Mouse (Mus musculus) heart, embryonic 11.5 days (tissue): ENCODE results near the gene Pga5. TPM values are rescaled to one million over a fixed set of nuclear protein-coding genes. Genes with fewer than 3 reads are reported as not detected.

Experiments
- ATAC-seq: fragments of 200-750 bp; cut with Nextera tagmentation; replicated peaks from 2 replicates; pipeline ENCODE4 v1.8.0; 2017; ENCODE audit warnings: moderate library complexity; ENCODE audit not compliant: insufficient number of reproducible peaks, low FRiP score, low TSS enrichment
- H3K27ac ChIP-seq: fragments of 300-500 bp; sonication (generic); 2 replicates; pipeline ENCODE4 v1.5.1; 2014; ENCODE audit warnings: mild to moderate bottlenecking, low read depth, low read length
- H3K27me3 ChIP-seq: fragments of 300-500 bp; sonication (generic); 2 replicates; pipeline ENCODE4 v1.6.1; 2014; ENCODE audit warnings: mild to moderate bottlenecking, low read length, mixed read lengths; ENCODE audit not compliant: control insufficient read depth, insufficient read depth
- H3K36me3 ChIP-seq: fragments of 300-500 bp; sonication (generic); 2 replicates; pipeline ENCODE4 v1.6.1; 2014; ENCODE audit warnings: mild to moderate bottlenecking, low read length, moderate library complexity, mixed read lengths; ENCODE audit not compliant: control insufficient read depth, insufficient read depth
- H3K4me1 ChIP-seq: fragments of 300-500 bp; sonication (generic); 2 replicates; pipeline ENCODE4 v1.6.1; 2014; ENCODE audit warnings: low read length; ENCODE audit not compliant: control insufficient read depth, insufficient read depth
- H3K4me2 ChIP-seq: fragments of 300-500 bp; sonication (generic); 2 replicates; pipeline ENCODE4 v1.6.1; 2014; ENCODE audit warnings: mild to moderate bottlenecking, moderate library complexity
- H3K4me3 ChIP-seq: fragments of 300-500 bp; sonication (generic); 2 replicates; pipeline ENCODE4 v1.5.1; 2014; ENCODE audit warnings: low read depth, low read length
- H3K9ac ChIP-seq: fragments of 300-500 bp; sonication (generic); 2 replicates; pipeline ENCODE4 v1.6.1; 2014; ENCODE audit warnings: mild to moderate bottlenecking, low read depth, low read length, moderate library complexity
- H3K9me3 ChIP-seq: fragments of 300-500 bp; sonication (generic); replicated peaks from 2 replicates; pipeline ENCODE4 v1.6.1; 2016; ENCODE audit warnings: low read length; ENCODE audit not compliant: control insufficient read depth
- WGBS: fragments of 180-500 bp; shearing (Covaris S2); extraction: QIAGEN DNeasy Blood & Tissue Kit; methylation state at CpG from one replicate; pipeline ENCODE4 v1.1.7; 2014; ENCODE audit not compliant: insufficient replicate concordance; 5-methylcytosine and 5-hydroxymethylcytosine counted together
- polyA plus RNA-seq: library from polyadenylated mRNA; unstranded; fragments of >200 nt; fragmentation: Nextera tagmentation; extraction: Ambion mirVana; gene quantifications from 2 replicates; pipeline ENCODE4 v1.2.1, GENCODE M21; 2014

Pga5 gene
- polyA plus RNA-seq, 1 experiment from 2014 or later: not detected

DNA sequence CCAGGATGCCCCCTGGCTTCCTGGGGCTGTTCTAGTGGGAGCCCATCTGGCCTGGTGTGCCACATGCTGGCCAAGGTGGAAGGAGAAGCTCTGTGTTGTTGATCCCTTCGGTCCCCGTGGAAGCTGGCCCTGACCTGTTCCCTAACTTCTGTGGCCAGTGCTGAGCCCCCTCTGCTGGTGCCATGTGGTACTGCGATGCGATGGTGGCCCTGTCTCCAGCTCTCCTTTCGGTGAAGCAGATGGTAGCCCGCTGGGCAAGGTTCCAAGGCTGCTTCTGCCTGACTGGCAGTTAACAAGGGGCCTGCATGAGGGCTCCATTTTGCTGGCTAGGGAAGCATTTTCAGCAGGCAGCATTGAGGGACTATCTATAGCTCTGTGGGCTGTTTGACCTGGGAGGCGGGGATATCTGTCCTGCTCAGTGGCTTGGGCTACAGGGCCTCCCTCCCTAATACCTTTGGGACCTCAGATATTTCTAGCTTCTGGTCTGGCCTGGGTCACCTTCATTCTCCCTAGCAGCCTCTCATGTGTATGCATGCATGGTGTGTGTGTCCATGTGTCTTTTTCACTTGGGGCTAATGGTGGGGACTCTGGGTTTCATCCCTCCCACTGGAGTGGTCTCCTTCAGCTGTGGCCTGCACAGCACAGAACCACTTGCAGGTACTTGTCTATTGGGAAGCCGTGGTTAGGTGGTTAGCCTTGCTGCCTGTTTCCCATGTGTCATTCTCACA, 31.7 kb upstream of the Pga5 start:
- WGBS: 20% methylated on average over 8 of the region's 8 CpGs
- Histone ChIP-seq H3K9me3 (no peaks in the 10 kb centered on the region), H3K9ac (peak overlapping the region; percentile 4), H3K4me3 (no peak overlapping the region), H3K27me3 (no peaks in the 10 kb centered on the region), H3K36me3 (peaks cover 17% of the 10 kb centered on the region), H3K4me1 (peaks cover 28% of the 10 kb centered on the region), H3K27ac (peak overlapping the region; percentile 81), H3K4me2 (no peak overlapping the region; the same call in 1 of the 2 replicates)
- ATAC-seq: peak; percentile 57

DNA sequence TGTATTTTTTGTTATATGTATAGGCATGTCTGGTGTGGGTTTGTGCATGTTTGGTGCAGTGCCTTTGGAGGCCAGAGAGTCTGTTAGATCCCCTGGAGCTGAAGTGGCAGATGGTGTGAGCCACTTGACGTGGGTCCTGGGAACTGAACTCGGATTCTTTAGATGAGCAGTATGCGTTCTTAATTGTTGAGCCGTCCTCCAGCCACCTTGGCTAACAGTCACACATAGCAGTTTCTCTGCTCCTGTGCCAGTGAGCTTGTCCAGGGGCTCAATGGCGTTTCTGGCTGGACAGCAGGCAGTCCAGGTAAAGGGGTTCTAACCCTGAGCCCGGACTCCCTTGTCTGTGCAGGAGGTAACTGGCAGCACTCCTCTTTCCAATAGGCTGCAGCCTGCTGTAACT, 31.0 kb upstream of the Pga5 start:
- Histone ChIP-seq H3K4me3 (no peak overlapping the region), H3K4me2 (no peak overlapping the region; the same call in 1 of the 2 replicates), H3K27ac (peak overlapping the region; percentile 81), H3K9me3 (no peaks in the 10 kb centered on the region), H3K36me3 (peaks cover 17% of the 10 kb centered on the region), H3K27me3 (no peaks in the 10 kb centered on the region), H3K4me1 (peaks cover 28% of the 10 kb centered on the region), H3K9ac (peak overlapping the region; percentile 4)
- no peak for ATAC-seq
- WGBS: 63% methylated on average over 6 of the region's 6 CpGs

DNA sequence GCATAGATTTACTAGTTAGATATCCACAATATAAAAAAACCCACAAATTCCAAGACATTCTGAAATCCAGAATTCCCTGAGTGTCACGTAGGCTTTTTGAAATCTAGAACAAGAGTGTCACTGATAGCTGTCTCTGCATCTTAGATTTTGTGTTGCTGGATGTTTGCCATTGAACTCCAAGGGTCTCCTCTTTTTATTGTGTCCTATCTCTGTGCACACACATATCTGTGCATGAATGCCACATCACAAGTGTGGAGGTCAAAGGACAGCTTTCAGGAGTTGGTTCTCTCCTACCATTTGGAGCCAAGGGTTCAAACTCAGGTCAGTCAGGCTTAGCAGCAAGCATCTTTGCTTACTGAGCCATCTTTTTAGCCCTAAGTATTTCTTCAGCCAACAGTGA, 30.0 kb upstream of the Pga5 start:
- H3K9me3 ChIP-seq: no peaks in the 10 kb centered on the region
- no peaks in the 10 kb centered on the region for H3K27me3 ChIP-seq
- no peak overlapping the region for H3K9ac ChIP-seq
- H3K27ac ChIP-seq: no peak overlapping the region
- ATAC-seq: no peak
- WGBS: 79% methylated on average over 1 of the region's 1 CpGs
- peaks cover 17% of the 10 kb centered on the region for H3K36me3 ChIP-seq
- no peak overlapping the region for H3K4me2 ChIP-seq
- peaks cover 28% of the 10 kb centered on the region for H3K4me1 ChIP-seq
- H3K4me3 ChIP-seq: no peak overlapping the region

DNA sequence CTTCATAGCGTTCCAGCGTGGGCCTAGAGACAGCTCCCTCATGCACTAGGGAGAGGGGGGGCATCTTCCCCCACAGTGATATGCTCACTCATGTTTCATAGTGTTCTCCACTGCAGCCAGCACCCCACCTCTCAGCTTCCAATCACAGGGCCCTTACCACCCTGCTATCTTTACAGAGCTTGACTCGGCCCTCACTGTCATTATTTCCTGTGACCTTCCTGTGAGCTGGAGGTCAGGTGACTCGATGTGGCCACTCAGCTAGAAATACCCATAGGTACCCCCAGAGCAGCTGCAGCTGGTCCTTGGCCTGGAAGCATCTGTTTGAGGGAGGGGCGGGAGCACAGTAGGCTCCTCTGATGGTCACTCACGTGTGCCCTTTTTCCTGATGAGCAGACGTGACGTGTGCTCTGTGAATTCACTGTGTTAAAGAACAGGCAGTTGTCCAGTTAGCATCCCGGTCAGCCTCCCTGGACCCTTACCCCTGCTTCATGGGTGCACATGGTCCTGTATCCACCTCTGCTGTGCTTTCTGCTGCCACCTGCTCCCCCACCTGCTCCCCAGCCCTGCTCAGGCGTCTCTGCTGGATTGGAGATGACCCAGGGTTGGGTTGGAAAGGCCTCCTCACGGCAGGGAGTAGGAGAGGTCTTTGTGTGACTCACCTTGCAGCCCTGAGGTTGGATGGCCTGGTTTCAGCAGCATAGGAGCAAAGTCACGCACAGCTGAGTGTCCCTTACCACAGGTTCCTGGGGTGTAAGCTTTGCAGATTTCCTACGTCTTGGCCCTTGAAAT, 29.4 kb upstream of the Pga5 start:
- H3K9me3 ChIP-seq: no peaks in the 10 kb centered on the region
- no peak for ATAC-seq
- no peaks in the 10 kb centered on the region for H3K27me3 ChIP-seq
- H3K36me3 ChIP-seq: peaks cover 13% of the 10 kb centered on the region
- H3K4me1 ChIP-seq: peaks cover 28% of the 10 kb centered on the region
- no peak overlapping the region for H3K4me2 ChIP-seq
- WGBS: 69% methylated on average over 13 of the region's 13 CpGs
- no peak overlapping the region for H3K27ac ChIP-seq
- H3K4me3 ChIP-seq: no peak overlapping the region
- H3K9ac ChIP-seq: no peak overlapping the region; the same call in 1 of the 2 replicates

DNA sequence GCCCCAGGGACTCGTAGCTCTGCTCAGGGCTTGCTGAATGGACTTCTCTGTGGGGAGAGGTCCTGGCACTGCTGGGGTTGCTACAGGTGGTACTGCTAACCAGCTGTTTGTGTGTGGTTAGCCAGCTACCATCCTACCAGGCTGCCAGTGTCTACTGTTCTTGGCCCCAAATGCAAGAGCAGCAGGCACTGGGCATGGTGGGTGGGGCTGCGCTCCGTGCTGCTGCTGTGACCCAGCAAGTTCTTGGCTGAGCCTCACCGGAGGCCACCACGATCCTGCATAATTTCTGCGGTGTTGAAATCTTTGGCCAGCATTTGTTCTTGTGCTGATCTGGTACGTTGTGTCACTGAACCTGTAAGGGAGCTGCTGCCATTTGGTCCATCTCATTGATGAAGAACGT, 25.6 kb upstream of the Pga5 start:
- H3K9ac ChIP-seq: no peak overlapping the region
- no peak for ATAC-seq
- H3K4me2 ChIP-seq: no peak overlapping the region
- no peaks in the 10 kb centered on the region for H3K36me3 ChIP-seq
- no peaks in the 10 kb centered on the region for H3K27me3 ChIP-seq
- peaks cover 45% of the 10 kb centered on the region for H3K4me1 ChIP-seq
- no peaks in the 10 kb centered on the region for H3K9me3 ChIP-seq
- no peak overlapping the region for H3K27ac ChIP-seq
- H3K4me3 ChIP-seq: no peak overlapping the region
- WGBS: 87% methylated on average over 8 of the region's 8 CpGs

DNA sequence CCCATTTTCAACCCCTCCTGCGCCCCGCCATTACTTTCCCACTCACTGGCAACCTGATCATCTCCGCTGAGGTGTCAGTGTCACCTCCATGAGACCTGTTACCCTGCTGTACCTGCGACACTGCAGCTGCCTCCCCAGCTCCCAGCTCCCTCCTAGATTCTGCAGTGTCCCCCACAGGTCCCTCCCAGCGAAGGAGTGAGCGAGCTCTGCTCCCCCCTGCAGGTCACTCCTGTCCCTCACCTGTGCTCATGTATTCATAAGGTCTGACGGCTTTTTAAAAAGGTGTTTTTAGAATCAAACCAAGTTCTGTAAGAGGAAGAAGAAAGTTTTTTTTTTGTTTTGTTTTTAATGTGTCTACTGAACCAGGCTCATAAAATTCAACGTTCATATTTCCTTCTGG, 24.3 kb upstream of the Pga5 start:
- Histone ChIP-seq H3K4me1 (peaks cover 57% of the 10 kb centered on the region), H3K36me3 (no peaks in the 10 kb centered on the region), H3K27me3 (no peaks in the 10 kb centered on the region), H3K9ac (no peak overlapping the region), H3K4me3 (no peak overlapping the region), H3K9me3 (no peaks in the 10 kb centered on the region), H3K27ac (no peak overlapping the region), H3K4me2 (no peak overlapping the region)
- WGBS: 68% methylated on average over 8 of the region's 8 CpGs
- ATAC-seq: no peak

DNA sequence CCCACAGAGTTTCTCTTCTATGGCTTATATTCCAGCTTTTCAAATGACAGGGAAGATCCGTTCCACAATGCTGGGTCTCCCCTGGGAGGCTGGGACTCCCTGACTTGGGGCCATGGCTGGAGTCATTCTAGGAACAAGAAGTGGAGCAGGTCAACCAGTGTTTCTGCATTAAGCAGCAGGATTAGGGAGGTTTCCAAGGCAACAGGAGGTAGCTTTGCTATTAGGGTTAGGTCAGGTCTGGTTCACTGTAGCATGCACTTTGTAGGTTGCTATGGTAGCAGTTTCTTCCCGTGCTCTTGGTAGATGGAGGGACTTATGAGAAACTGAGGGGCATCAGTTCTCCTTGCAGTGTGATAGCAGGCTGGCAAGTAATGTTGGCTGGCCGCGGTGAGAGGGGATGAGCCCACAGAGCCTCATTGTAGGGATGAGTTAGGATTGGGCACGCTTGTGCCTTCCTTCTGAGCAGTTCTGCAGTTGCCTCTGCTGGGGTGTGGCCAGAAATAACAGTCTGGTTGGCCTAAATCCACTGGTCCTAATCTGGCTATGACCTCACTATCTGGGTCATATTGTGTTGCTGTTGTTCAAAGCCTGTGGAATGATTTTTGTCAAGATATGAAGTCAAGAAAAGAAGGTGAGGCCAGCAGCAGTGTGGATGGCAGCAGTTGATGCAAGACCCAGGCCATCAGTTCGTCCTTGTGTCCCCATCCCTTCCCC, 23.3 kb upstream of the Pga5 start:
- H3K9me3 ChIP-seq: no peaks in the 10 kb centered on the region
- H3K27ac ChIP-seq: no peak overlapping the region
- 70% methylated on average over 6 of the region's 6 CpGs for WGBS
- H3K4me1 ChIP-seq: peaks cover 54% of the 10 kb centered on the region
- H3K4me2 ChIP-seq: no peak overlapping the region
- no peaks in the 10 kb centered on the region for H3K27me3 ChIP-seq
- no peak overlapping the region for H3K4me3 ChIP-seq
- ATAC-seq: no peak
- H3K9ac ChIP-seq: no peak overlapping the region
- H3K36me3 ChIP-seq: no peaks in the 10 kb centered on the region

DNA sequence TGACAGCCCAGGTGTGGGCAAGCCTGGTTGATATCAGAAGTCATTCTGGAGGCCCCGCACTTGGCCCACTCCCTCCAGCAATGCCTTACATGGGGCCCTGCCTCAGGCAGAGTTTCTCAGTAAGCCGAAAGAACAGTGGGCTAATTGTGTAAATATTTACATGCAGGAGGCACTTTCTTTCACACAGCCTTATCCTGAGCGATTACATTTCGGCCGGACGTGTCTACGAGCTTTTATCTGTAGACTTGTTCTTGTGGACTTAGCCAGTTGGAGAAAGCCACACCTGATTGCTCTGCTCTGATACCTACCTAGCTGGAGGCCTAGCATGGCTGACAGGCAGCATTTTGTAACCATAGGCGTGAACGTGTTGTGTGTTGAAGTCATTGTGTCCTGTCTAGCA, 22.0 kb upstream of the Pga5 start:
- Histone ChIP-seq H3K27ac (peak overlapping the region; percentile 59), H3K9ac (0 out of 2 replicates have a peak overlapping the region, but pooled peaks have one; percentile 28), H3K4me3 (no peak overlapping the region), H3K4me1 (peaks cover 52% of the 10 kb centered on the region), H3K9me3 (no peaks in the 10 kb centered on the region), H3K27me3 (no peaks in the 10 kb centered on the region), H3K36me3 (no peaks in the 10 kb centered on the region), H3K4me2 (no peak overlapping the region)
- ATAC-seq: no peak
- WGBS: 45% methylated on average over 9 of the region's 9 CpGs
